Mouse (Mus musculus): ENCODE results near the gene Prrc2a. TPM values are rescaled to one million over a fixed set of nuclear protein-coding genes. Genes with fewer than 3 reads are reported as not detected.

The Prrc2a gene
- 26.9 TPM for polyA plus RNA-seq (2017; shearing (Covaris generic))

GRCm38 (mm10) chr17:35164568-35165450 lies at the start of gene Prrc2a:
Gene Prrc2a (minus strand): TSS chr17:35164897.

DNA sequence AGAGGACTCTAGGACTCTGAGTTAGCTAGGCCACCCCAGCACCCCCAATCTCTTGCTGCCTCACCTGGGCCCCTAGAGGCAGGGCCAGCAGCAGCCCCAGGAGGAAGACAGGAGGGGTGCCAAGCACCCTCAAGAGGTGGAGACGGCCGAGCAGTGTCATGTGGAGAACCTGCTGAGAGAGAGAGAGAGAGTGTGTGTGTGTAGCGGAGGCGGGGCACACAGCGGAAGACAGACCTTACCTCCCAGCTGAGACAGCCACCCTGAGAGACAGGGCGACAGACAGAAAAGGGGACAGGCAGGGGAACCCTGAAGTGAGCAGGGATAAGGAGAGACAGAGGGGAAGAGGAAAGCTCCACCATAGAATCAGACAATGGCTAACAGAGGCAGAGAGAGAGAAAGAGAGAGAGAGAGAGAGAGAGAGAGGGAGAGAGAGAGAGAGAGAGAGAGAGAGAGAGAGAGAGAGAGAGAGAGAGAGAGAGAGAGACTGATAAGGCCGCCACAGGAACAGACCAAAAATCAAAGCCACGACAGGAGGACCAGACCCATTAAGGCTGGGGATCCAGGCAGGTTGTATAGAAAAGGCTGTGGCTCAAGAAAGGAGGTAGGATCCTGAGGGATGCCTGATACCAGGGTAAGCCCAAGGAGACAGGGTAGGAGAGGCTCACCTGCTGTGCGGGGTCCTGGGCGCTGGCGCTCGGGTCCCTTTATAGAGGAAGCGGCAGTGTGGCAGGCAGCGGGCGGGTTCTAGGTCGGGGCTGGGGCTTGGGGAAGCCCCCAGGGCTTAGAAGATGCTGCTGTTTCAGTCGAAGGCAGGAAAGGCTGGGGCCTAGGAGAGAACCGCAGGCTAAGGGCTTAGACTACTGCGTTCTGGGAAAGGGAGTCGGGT lies 40.0 kb upstream of the Prrc2a start, which contains the start of gene Lta:
Gene Lta (minus strand): TSS at position 858 of the 886 bp plus-strand sequence.

DNA sequence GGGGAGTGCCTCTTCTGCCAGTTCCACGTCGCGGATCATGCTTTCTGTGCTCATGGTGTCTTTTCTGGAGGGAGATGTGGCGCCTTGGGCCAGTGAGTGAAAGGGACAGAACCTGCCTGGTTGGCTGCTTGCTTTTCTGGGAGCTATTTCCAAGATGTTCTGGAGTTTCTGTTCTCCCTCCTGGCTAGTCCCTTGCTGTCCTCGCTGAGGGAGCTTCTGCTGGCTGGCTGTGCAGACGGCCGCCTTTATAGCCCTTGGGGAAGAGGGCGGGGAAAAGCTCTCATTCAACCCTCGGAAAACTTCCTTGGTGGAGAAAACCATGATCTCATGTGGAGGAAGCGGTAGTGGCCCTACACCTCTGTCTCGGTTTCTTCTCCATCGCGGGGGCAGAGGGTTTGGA lies 37.1 kb upstream of the Prrc2a start, which contains the start of gene Tnf:
Gene Tnf (minus strand): TSS at position 221 of the 400 bp plus-strand sequence.

DNA sequence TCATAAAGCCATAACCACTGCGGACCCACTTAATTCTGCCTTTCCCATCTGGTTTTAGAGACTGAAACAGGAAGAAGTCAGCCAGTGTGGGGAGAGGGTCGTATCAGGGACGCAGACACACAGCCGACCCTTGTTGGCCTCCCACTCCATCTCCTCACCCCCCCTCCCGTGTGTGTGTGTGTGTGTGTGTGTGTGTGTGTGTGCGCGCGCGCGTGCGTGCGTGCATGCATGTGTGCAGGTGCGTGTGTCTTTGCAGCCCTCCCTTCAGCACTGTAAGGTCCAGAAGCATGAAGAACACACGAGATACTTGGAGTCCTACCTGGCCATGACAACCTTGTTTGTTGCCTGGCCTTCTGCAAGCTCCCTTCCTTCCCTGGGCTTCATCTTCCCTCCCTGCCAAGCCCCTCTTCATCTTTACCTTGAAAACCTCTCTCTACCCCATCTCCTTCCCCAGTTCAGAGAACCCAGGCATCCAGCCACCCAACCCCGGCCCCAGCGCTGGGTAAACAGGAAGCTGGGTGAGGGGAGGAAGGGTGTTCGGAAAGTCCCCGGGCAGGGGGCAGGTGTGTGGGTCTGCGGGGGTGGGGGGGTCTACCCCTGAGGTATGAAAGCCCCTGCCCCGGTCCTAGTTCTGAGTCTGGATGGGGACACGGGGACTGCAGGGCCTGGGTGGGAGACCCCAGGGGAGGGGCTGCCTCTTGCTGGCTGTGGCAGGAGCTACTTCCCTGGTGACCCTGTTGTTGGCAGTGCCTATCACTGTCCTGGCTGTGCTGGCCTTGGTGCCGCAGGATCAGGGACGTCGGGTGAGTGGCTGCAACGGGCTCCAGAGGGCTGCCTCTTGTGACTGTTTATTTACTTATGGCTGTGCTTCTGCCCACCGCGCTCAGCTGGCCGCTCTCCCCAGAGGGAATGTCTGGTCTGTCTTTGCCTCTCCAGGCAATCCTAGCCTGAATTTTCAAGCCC lies 29.5 kb upstream of the Prrc2a start, which contains the start of gene Ltb:
Gene Ltb (plus strand): TSS at position 559 of the 963 bp plus-strand sequence.

DNA sequence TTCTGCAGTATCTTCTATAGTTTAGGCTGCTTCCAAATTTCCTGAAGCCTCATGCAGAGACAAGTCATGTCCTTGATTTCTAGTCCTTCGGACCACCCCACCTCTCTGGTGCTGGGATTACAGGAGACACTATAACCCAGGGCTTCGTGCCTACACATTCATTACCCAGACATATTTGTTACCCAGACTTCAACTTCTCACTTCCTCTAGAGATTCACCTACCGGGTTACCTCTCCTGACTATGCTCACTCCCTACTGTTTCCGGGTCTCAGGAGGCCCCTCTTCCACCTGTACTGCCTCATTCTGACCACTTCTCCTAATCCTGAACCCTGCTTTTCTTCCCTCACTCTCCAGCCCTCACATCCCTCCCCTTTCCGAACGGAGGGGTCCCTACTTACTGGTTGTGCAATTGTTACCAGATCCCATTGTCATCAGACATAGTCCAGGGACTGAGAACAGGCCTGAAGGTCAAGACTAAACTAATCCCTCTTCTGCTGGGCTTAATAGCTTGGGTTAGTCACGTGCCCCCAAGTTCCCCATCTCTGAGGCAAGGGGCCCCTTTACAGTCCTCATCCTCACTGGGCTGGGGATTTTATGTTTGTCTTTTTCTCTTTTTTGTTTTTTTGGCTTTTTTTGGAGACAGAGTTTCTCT lies 23.4 kb upstream of the Prrc2a start, which contains the start of gene Lst1:
Gene Lst1 (minus strand): TSS at position 481 of the 652 bp plus-strand sequence.

DNA sequence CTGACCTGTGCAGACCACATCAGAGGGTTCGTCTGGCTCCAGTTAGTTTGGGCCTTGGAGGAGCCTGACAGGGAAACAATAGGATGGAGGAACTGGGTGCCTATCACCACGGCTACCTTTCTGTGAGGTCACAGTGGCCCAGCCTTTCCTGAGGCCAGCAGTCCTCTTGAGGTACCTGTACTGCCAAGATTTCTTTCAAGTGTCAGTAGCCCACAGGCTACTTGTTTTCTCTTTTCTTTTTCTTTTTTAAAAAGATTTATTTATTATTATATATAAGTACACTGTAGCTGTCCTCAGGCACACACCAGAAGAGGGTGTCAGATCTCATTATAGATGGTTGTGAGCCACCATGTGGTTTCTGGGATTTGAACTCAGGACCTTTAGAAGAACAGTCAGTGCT lies 11.3 kb upstream of the Prrc2a start, which contains the start of gene Aif1:
Gene Aif1 (minus strand): TSS at position 101 of the 400 bp plus-strand sequence.

DNA sequence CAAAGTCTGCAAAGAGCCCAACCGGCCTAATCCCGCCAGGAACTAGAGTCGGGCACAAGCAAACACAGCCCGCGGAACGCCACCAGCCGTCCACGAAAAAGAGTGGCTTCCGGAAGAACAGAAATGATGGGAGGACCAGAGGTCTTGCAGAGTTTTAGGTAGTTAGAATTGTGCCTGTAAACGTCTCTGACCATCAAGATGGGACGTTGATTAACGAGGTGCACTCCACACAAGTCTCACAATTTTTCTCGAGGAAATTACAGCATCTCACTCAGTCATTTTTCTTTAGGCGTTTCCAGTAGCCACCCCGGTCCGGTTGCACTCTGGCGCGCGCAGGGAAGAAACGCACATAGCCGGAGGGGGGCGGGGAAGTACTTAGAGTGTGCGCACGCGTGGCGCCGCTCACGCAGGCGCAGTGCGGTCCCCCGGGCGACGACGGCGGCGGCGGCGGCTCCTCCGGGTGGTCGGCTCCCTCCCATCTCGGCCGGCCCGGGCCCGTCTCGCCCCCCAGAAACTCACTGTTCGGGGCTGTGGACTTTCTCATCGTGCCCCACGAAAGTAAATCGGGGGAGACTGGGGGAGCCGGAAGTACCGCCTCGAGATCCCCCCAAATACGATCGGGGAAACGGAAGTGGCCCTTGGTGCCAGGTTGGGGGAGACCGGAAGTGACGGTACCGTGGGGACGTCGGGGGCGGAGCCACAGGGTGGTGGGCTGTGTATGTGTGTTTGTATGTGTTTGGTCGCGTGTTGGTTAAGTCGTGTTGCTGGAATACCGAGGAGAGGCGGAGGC lies 29.7 kb downstream of the Prrc2a start, which contains the start of gene Bag6:
Gene Bag6 (plus strand): TSS at position 378 of the 790 bp plus-strand sequence.

GRCm38 (mm10) chr17:35131500-35132173 lies 33.1 kb downstream of the Prrc2a start, which contains the start of gene Apom:
Gene Apom (minus strand): TSS chr17:35132050.

GRCm38 (mm10) chr17:35126206-35126611 lies 38.5 kb downstream of the Prrc2a start, which contains the start of gene D17H6S53E:
Gene D17H6S53E (plus strand): TSS chr17:35126373.

DNA sequence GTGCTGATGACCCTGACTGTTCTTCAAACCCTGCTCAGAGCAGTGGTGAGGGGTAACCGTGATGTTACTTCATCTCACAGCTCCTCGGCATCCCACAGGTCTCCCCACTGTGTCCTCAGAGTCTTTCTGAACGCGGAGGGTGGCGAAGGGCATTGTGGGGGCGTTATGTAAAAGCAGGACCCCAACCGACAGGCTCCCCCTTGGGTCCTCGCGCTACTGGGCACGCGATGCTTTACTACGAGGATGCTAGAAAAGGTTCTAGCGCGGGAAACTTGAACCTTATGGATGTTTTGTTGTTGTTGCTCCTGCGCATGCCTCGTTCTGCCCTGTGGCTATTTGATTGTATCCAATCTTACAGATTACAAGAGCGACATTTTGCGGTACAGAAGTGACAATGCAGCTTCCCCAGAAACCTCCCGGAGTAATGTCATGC lies 42.8 kb downstream of the Prrc2a start, which contains the start of gene Csnk2b:
Gene Csnk2b (minus strand): TSS at position 183 of the 433 bp plus-strand sequence.

DNA sequence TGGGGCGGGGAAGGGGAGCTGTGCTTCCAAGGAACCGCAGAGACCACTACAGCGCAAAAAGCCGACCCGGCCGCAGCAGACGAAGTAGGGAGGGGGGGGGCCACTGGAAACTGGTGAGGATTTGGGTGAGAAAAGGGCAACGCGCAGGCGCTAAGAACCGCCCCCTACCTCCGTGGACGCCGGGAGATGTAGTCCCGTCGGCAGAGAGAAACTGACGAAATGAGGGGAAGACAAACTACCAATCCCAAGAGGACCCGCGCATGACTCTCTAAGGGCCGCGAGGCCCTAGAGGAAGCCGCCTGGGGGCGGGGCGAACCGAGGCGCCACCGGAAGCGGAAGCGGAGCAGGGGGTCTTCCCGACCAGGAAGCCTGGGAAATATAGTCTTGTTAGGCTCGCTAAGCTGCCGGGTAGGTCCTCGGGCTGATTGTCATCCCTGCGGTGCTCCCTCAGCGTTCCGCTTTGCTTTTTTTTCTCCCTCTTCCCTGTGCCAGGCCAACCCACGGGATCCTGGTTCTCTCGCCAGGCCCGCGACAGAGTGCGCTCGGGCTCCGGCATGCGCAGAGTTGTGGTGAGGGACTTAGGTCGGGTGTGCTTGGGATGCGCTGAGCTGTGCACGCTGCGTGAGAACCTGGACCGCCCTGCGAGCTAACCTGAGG lies 43.4 kb downstream of the Prrc2a start, which contains the start of gene Gpank1:
Gene Gpank1 (plus strand): TSS at position 313 of the 657 bp plus-strand sequence.

DNA sequence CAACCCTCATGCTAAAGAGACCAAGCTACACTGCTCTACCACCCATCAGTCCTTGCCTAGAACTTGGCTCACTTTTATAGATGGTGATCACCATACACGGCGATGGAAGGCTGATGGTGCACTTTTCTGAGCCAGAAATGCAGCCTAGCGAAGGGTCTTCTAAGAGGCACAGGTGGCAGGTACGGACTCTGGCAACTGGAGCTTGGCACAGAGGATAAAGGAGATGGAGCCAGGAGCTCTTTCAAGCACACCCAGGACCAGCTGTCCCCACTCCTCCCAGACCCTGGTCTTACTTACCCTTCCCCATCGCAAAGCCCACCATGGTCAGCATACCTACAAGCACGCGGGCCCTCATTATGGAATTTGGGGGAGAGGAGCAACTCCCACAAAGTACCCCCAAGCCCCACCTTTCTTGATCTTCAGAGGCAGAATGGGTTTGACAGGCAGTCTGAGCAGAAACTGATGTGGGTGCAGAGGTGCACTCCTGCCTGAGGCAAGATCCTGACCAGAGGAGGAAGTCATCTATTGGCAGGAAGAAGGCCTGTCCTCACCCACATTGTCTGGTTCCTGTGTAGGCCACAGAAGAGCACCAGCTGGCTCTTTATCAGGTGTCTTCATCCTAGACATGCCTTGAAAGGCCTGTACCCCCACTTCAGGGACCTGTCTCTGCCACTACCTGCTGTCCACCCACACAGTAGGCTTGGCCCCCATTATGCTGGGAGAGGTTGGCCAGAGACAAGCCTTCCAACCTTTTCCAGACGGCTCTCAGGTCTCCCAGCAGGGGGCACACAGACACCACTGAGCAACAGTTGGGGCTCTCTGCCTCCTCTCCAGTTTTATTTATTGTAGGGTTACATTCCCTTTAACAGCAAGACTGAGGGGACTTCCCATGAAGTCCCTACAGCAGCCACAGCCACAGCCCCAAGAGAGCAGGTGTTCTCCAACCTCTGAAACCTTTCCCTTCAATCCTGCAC lies 49.4 kb downstream of the Prrc2a start, which contains the start of gene Ly6g5b:
Gene Ly6g5b (minus strand): TSS at position 383 of the 974 bp plus-strand sequence.

GRCm38 (mm10) chr17:35108097-35108496 lies 56.6 kb downstream of the Prrc2a start, which contains the start of gene Ly6g5c:
Gene Ly6g5c (plus strand): TSS chr17:35108279.

